Mouse (Mus musculus) heart, postnatal 0 days (tissue): ENCODE results near the gene Rundc3a.

Experiments used
- CTCF ChIP-seq: IDR thresholded peaks from 2 replicates; pipeline ENCODE4 v1.5.1; 2016; ENCODE audit warnings: antibody characterized with exemption, control low read depth, low read depth
- EP300 ChIP-seq: IDR thresholded peaks from 2 replicates; pipeline ENCODE4 v1.6.1; 2016; ENCODE audit warnings: antibody characterized with exemption, low read depth

DNA sequence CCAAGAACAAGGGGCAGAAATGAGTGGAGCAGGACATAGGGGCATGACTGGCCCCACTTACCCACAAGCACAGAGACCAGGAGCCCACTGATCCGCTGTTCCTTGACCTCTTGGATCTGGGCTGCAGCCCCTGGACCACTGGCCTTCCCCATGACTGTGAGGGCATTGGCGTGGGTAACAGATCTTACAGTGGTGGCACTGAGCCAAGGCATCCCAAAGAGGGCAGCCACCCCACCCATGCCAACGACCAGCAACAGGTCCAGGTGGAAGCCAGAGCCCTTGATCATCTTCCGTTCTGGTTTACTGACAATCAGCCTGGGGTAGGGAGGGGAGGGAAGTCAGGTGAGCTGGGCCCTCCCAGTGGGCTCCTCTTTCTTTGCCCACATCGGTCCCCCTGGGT, 40.8 kb upstream of the Rundc3a start:
- no peak for TF ChIP-seq EP300
- no peak for TF ChIP-seq CTCF
